Mouse (Mus musculus): ENCODE measurements around the gene Grwd1. TPM values are rescaled to one million over a fixed set of nuclear protein-coding genes. Genes with fewer than 3 reads are reported as not detected.

Gene Grwd1
- polyA plus RNA-seq, 1 experiment: 11.8 TPM

- no peak overlapping the region for H3K4me3 ChIP-seq (replicated peaks; ENCODE audit: extremely low read depth, low read depth, low read length)
- no peak for DNase-seq
- H3K4me1 ChIP-seq (ENCODE audit: control insufficient read depth, insufficient read depth, low read length): peaks cover 3% of the 10 kb centered on the region; the same call in 1 of the 2 replicates
- WGBS: 93% methylated on average over 29 of the region's 29 CpGs
- no peak for TF ChIP-seq CTCF (IDR thresholded peaks at IDR 0.05; ENCODE audit: insufficient read depth, low read length)
- no peak for TF ChIP-seq POLR2A (IDR thresholded peaks at IDR 0.05; ENCODE audit: borderline replicate concordance, extremely low read depth, low read depth, low read length)
Measured at GRCm38 (mm10) chr7:45794971-45795370, 35.8 kb downstream of the Grwd1 start.

- Histone ChIP-seq H3K4me3 (replicated peaks; ENCODE audit: extremely low read depth, low read depth, low read length) (no peak overlapping the region), H3K4me1 (ENCODE audit: control insufficient read depth, insufficient read depth, low read length) (peaks cover 3% of the 10 kb centered on the region; the same call in 1 of the 2 replicates)
- DNase-seq: no peak
- TF ChIP-seq CTCF (IDR thresholded peaks at IDR 0.05; ENCODE audit: insufficient read depth, low read length) (no peak), POLR2A (IDR thresholded peaks at IDR 0.05; ENCODE audit: borderline replicate concordance, extremely low read depth, low read depth, low read length) (no peak)
- 83% methylated on average over 44 of the region's 44 CpGs for WGBS
Measured at GRCm38 (mm10) chr7:45793969-45794585, 36.7 kb downstream of the Grwd1 start.

GRCm38 (mm10) chr7:45793240-45793639 is 37.5 kb downstream of the Grwd1 start:
- WGBS: 81% methylated on average over 24 of the region's 24 CpGs
- no peak for TF ChIP-seq POLR2A (IDR thresholded peaks at IDR 0.05; ENCODE audit: borderline replicate concordance, extremely low read depth, low read depth, low read length)
- no peak for TF ChIP-seq CTCF (IDR thresholded peaks at IDR 0.05; ENCODE audit: insufficient read depth, low read length)
- H3K4me1 ChIP-seq (ENCODE audit: control insufficient read depth, insufficient read depth, low read length): peaks cover under 1% of the 10 kb centered on the region; the same call in 1 of the 2 replicates
- no peak for DNase-seq
- H3K4me3 ChIP-seq (replicated peaks; ENCODE audit: extremely low read depth, low read depth, low read length): no peak overlapping the region

- DNase-seq: no peak
- TF ChIP-seq POLR2A (IDR thresholded peaks at IDR 0.05; ENCODE audit: borderline replicate concordance, extremely low read depth, low read depth, low read length) (no peak), CTCF (IDR thresholded peaks at IDR 0.05; ENCODE audit: insufficient read depth, low read length) (no peak)
- WGBS: 75% methylated on average over 17 of the region's 17 CpGs
- Histone ChIP-seq H3K4me1 (ENCODE audit: control insufficient read depth, insufficient read depth, low read length) (no peaks in the 10 kb centered on the region), H3K4me3 (replicated peaks; ENCODE audit: extremely low read depth, low read depth, low read length) (no peak overlapping the region)
Measured at GRCm38 (mm10) chr7:45791756-45792490, 38.8 kb downstream of the Grwd1 start.

- 37% methylated on average over 6 of the region's 6 CpGs for WGBS
- H3K4me1 ChIP-seq (ENCODE audit: control insufficient read depth, insufficient read depth, low read length): no peaks in the 10 kb centered on the region
- H3K4me3 ChIP-seq (replicated peaks; ENCODE audit: extremely low read depth, low read depth, low read length): no peak overlapping the region
- DNase-seq: no peak
- TF ChIP-seq POLR2A (IDR thresholded peaks at IDR 0.05; ENCODE audit: borderline replicate concordance, extremely low read depth, low read depth, low read length) (no peak), CTCF (IDR thresholded peaks at IDR 0.05; ENCODE audit: insufficient read depth, low read length) (no peak)
Measured at GRCm38 (mm10) chr7:45790721-45791120, 40.0 kb downstream of the Grwd1 start.

GRCm38 (mm10) chr7:45787642-45788041 is 43.1 kb downstream of the Grwd1 start:
- no peak for TF ChIP-seq CTCF (IDR thresholded peaks at IDR 0.05; ENCODE audit: insufficient read depth, low read length)
- TF ChIP-seq POLR2A (IDR thresholded peaks at IDR 0.05; ENCODE audit: borderline replicate concordance, extremely low read depth, low read depth, low read length): no peak
- DNase-seq: no peak
- no peak overlapping the region for H3K4me3 ChIP-seq (replicated peaks; ENCODE audit: extremely low read depth, low read depth, low read length)
- H3K4me1 ChIP-seq (ENCODE audit: control insufficient read depth, insufficient read depth, low read length): no peaks in the 10 kb centered on the region
- WGBS: 85% methylated on average over 22 of the region's 22 CpGs

GRCm38 (mm10) chr7:45786661-45787413 is 43.9 kb downstream of the Grwd1 start:
- H3K4me3 ChIP-seq (replicated peaks; ENCODE audit: extremely low read depth, low read depth, low read length): no peak overlapping the region
- no peak for DNase-seq
- no peaks in the 10 kb centered on the region for H3K4me1 ChIP-seq (ENCODE audit: control insufficient read depth, insufficient read depth, low read length)
- no peak for TF ChIP-seq POLR2A (IDR thresholded peaks at IDR 0.05; ENCODE audit: borderline replicate concordance, extremely low read depth, low read depth, low read length)
- TF ChIP-seq CTCF (IDR thresholded peaks at IDR 0.05; ENCODE audit: insufficient read depth, low read length): no peak
- WGBS: 15% methylated on average over 17 of the region's 17 CpGs

GRCm38 (mm10) chr7:45786136-45786578 is 44.6 kb downstream of the Grwd1 start:
- DNase-seq: no peak
- TF ChIP-seq CTCF (IDR thresholded peaks at IDR 0.05; ENCODE audit: insufficient read depth, low read length) (no peak), POLR2A (IDR thresholded peaks at IDR 0.05; ENCODE audit: borderline replicate concordance, extremely low read depth, low read depth, low read length) (no peak)
- no peak overlapping the region for H3K4me3 ChIP-seq (replicated peaks; ENCODE audit: extremely low read depth, low read depth, low read length)
- WGBS: 5% methylated on average over 14 of the region's 14 CpGs
- H3K4me1 ChIP-seq (ENCODE audit: control insufficient read depth, insufficient read depth, low read length): no peaks in the 10 kb centered on the region

- TF ChIP-seq POLR2A (IDR thresholded peaks at IDR 0.05; ENCODE audit: borderline replicate concordance, extremely low read depth, low read depth, low read length): no peak
- TF ChIP-seq CTCF (IDR thresholded peaks at IDR 0.05; ENCODE audit: insufficient read depth, low read length): no peak
- 3% methylated on average over 39 of the region's 42 CpGs for WGBS
- H3K4me3 ChIP-seq (replicated peaks; ENCODE audit: extremely low read depth, low read depth, low read length): no peak overlapping the region
- DNase-seq: no peak
- H3K4me1 ChIP-seq (ENCODE audit: control insufficient read depth, insufficient read depth, low read length): no peaks in the 10 kb centered on the region
Measured at GRCm38 (mm10) chr7:45785388-45786135, 45.2 kb downstream of the Grwd1 start.
